Mouse (Mus musculus): ENCODE results near the gene Hist2h2aa2. TPM values are rescaled to one million over a fixed set of nuclear protein-coding genes. Genes with fewer than 3 reads are reported as not detected.

Hist2h2aa2 gene
- polyA plus RNA-seq, 1 experiment from 2014 or later, result 339 TPM

GRCm38 (mm10) chr3:96237904-96238511 lies 2.1 kb downstream of the Hist2h2aa2 start:
- DNase-seq (ENCODE audit: low spot score), result peak; percentile 51

- peak; percentile 31 for DNase-seq (ENCODE audit: low spot score)
Measured at GRCm38 (mm10) chr3:96237335-96237903, 2.7 kb downstream of the Hist2h2aa2 start.

- no peak for DNase-seq (ENCODE audit: low spot score)
Measured at GRCm38 (mm10) chr3:96236834-96237334, 3.2 kb downstream of the Hist2h2aa2 start.

- no peak for DNase-seq (ENCODE audit: low spot score)
Measured at GRCm38 (mm10) chr3:96235836-96236235, 4.2 kb downstream of the Hist2h2aa2 start.

- DNase-seq (ENCODE audit: low spot score), result peak; percentile 33
Measured at GRCm38 (mm10) chr3:96234914-96235313, 5.2 kb downstream of the Hist2h2aa2 start.

GRCm38 (mm10) chr3:96231758-96232120 lies 8.3 kb downstream of the Hist2h2aa2 start:
- DNase-seq (ENCODE audit: low spot score), result no peak

GRCm38 (mm10) chr3:96230910-96231757 lies 8.9 kb downstream of the Hist2h2aa2 start:
- DNase-seq (ENCODE audit: low spot score), result no peak

- DNase-seq (ENCODE audit: low spot score), result no peak
Measured at GRCm38 (mm10) chr3:96230404-96230803, 9.7 kb downstream of the Hist2h2aa2 start.

GRCm38 (mm10) chr3:96228828-96229227 lies 11.2 kb downstream of the Hist2h2aa2 start:
- DNase-seq (ENCODE audit: low spot score), result no peak

GRCm38 (mm10) chr3:96226695-96227648 lies 13.1 kb downstream of the Hist2h2aa2 start:
- DNase-seq (ENCODE audit: low spot score), result no peak

GRCm38 (mm10) chr3:96225421-96225820 lies 14.7 kb downstream of the Hist2h2aa2 start:
- no peak for DNase-seq (ENCODE audit: low spot score)

GRCm38 (mm10) chr3:96222774-96223173 lies 17.3 kb downstream of the Hist2h2aa2 start:
- DNase-seq (ENCODE audit: low spot score), result no peak

GRCm38 (mm10) chr3:96221640-96222038 lies 18.4 kb downstream of the Hist2h2aa2 start:
- DNase-seq (ENCODE audit: low spot score), result no peak

GRCm38 (mm10) chr3:96220765-96221639 lies 19.1 kb downstream of the Hist2h2aa2 start, which contains the start of the genes Hist2h2ac and Hist2h2be:
Hist2h2ac (minus strand) TSS chr3:96220880.
Hist2h2be (plus strand) TSS chr3:96221119.
- peak; percentile 97 for DNase-seq (ENCODE audit: low spot score)

- peak; percentile 63 for DNase-seq (ENCODE audit: low spot score)
Measured at GRCm38 (mm10) chr3:96220131-96220764, 19.8 kb downstream of the Hist2h2aa2 start.

GRCm38 (mm10) chr3:96219661-96220130 lies 20.4 kb downstream of the Hist2h2aa2 start, which contains the start of the genes Bola1 and Hist2h2ab:
Bola1 (minus strand) TSS chr3:96219709.
Hist2h2ab (plus strand) TSS chr3:96219865.
- DNase-seq (ENCODE audit: low spot score), result peak; percentile 88

GRCm38 (mm10) chr3:96219191-96219641 lies 20.9 kb downstream of the Hist2h2aa2 start:
- DNase-seq (ENCODE audit: low spot score), result peak; percentile 61

- DNase-seq (ENCODE audit: low spot score), result no peak
Measured at GRCm38 (mm10) chr3:96209242-96209641, 30.8 kb downstream of the Hist2h2aa2 start.

GRCm38 (mm10) chr3:96207819-96208218 lies 32.3 kb downstream of the Hist2h2aa2 start:
- DNase-seq (ENCODE audit: low spot score), result no peak

Measured in thymus, postnatal 0 days (tissue).